Mouse (Mus musculus) hindbrain, embryonic 16.5 days (tissue): Measurements from ENCODE around the gene Efna4. TPM values are rescaled to one million over a fixed set of nuclear protein-coding genes. Genes with fewer than 3 reads are reported as not detected.

Source experiments
- ATAC-seq: fragments of 200-750 bp; cut with Nextera tagmentation; 2 replicates; pipeline ENCODE4 v1.8.0; 2017; ENCODE audit warnings: moderate TSS enrichment, moderate library complexity
- H3K27ac ChIP-seq: fragments of 300-500 bp; sonication (generic); 2 replicates; pipeline ENCODE4 v1.5.1; 2014; ENCODE audit warnings: low read depth, mild to moderate bottlenecking, control low read depth, low read length, moderate library complexity
- H3K27me3 ChIP-seq: fragments of 300-500 bp; sonication (generic); replicated peaks from 2 replicates; pipeline ENCODE4 v1.6.1; 2014; ENCODE audit warnings: low read length; ENCODE audit not compliant: control insufficient read depth, insufficient read depth
- H3K36me3 ChIP-seq: fragments of 300-500 bp; sonication (generic); 2 replicates; pipeline ENCODE4 v1.6.1; 2014; ENCODE audit warnings: mild to moderate bottlenecking, low read length, moderate library complexity, mixed read lengths; ENCODE audit not compliant: control insufficient read depth, insufficient read depth
- H3K4me1 ChIP-seq: fragments of 300-500 bp; sonication (generic); 2 replicates; pipeline ENCODE4 v1.6.1; 2014; ENCODE audit warnings: low read depth, low read length; ENCODE audit not compliant: control insufficient read depth, insufficient read depth
- H3K4me2 ChIP-seq: fragments of 300-500 bp; sonication (generic); 2 replicates; pipeline ENCODE4 v1.6.1; 2014; ENCODE audit warnings: mild to moderate bottlenecking, low read length, control low read depth, moderate library complexity
- H3K4me3 ChIP-seq: fragments of 300-500 bp; sonication (generic); 2 replicates; pipeline ENCODE4 v1.5.1; 2014; ENCODE audit warnings: mild to moderate bottlenecking, low read length, control low read depth, moderate library complexity
- H3K9ac ChIP-seq: fragments of 300-500 bp; sonication (generic); 2 replicates; pipeline ENCODE4 v1.6.1; 2014; ENCODE audit warnings: low read depth, mild to moderate bottlenecking, control low read depth, low read length, moderate library complexity
- H3K9me3 ChIP-seq: fragments of 300-500 bp; sonication (generic); 2 replicates; pipeline ENCODE4 v1.6.1; 2014; ENCODE audit warnings: mild to moderate bottlenecking, low read length, moderate library complexity; ENCODE audit not compliant: control insufficient read depth
- whole genome bisulfite sequencing: fragments of 180-500 bp; shearing (Covaris S2); extraction: QIAGEN DNeasy Blood & Tissue Kit; methylation state at CpG from one replicate; pipeline ENCODE4 v1.1.7; 2014; 5-methylcytosine and 5-hydroxymethylcytosine counted together
- polyA plus RNA-seq: library from polyadenylated mRNA; unstranded; fragments of >200 nt; fragmentation: Nextera tagmentation; extraction: Ambion mirVana; gene quantifications from 2 replicates; pipeline ENCODE4 v1.2.1, GENCODE M21; 2015

Efna4 gene
- polyA plus RNA-seq, 1 experiment from 2014 or later, result 3.9 TPM

- Histone ChIP-seq H3K27ac (no peak overlapping the region), H3K4me1 (no peaks in the 10 kb centered on the region), H3K4me2 (no peak overlapping the region), H3K36me3 (no peaks in the 10 kb centered on the region), H3K4me3 (no peak overlapping the region), H3K27me3 (no peaks in the 10 kb centered on the region), H3K9me3 (no peaks in the 10 kb centered on the region), H3K9ac (no peak overlapping the region; the same call in 1 of the 2 replicates)
- WGBS, result 76% methylated on average over 8 of the region's 8 CpGs
- ATAC-seq, result no peak
These were observed 32.1 kb downstream of the Efna4 start for GRCm38 (mm10) chr3:89305551-89306325.

DNA sequence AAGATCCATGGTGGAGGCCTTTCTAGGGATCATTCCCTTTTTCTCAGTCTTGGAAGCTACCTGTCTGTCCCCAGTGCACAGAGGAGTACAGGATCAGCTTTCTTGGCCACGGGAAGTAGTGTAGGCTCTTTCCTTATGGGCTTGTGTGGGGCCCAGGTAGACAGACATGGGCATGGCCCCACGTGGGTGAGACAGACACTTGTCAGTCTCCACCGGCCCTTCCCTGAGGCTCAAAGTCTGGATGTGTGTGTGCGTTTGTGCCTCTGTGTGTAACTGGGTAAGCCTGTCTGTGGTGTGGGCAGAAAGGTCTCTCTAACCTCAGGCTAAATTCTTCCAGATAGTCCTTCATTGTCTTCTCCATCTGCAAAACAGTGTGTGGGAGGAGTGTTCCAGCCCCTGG, 32.7 kb downstream of the Efna4 start:
- no peaks in the 10 kb centered on the region for H3K9me3 ChIP-seq
- H3K4me1 ChIP-seq, result no peaks in the 10 kb centered on the region
- H3K36me3 ChIP-seq, result no peaks in the 10 kb centered on the region
- WGBS, result 70% methylated on average over 4 of the region's 4 CpGs
- H3K9ac ChIP-seq, result no peak overlapping the region; the same call in 1 of the 2 replicates
- H3K27me3 ChIP-seq, result no peaks in the 10 kb centered on the region
- H3K4me2 ChIP-seq, result no peak overlapping the region
- no peak for ATAC-seq
- H3K4me3 ChIP-seq, result no peak overlapping the region
- H3K27ac ChIP-seq, result no peak overlapping the region

- 65% methylated on average over 6 of the region's 6 CpGs for WGBS
These were observed 33.4 kb downstream of the Efna4 start for GRCm38 (mm10) chr3:89304440-89304839.

GRCm38 (mm10) chr3:89300514-89300913, 37.3 kb downstream of the Efna4 start:
- no peak overlapping the region for H3K9ac ChIP-seq
- no peak overlapping the region for H3K4me2 ChIP-seq
- no peaks in the 10 kb centered on the region for H3K36me3 ChIP-seq
- no peak for ATAC-seq
- H3K4me3 ChIP-seq, result no peak overlapping the region
- 61% methylated on average over 2 of the region's 2 CpGs for WGBS
- 0 out of 2 replicates have a peak, but pooled peaks cover 2% of the 10 kb centered on the region for H3K4me1 ChIP-seq
- no peak overlapping the region for H3K27ac ChIP-seq
- no peaks in the 10 kb centered on the region for H3K9me3 ChIP-seq
- H3K27me3 ChIP-seq, result no peaks in the 10 kb centered on the region; the same call in 1 of the 2 replicates

More at GRCm38 (mm10) chr3:89304440-89304839, 33.4 kb downstream of the Efna4 start:
- Histone ChIP-seq H3K36me3 (no peaks in the 10 kb centered on the region), H3K4me1 (0 out of 2 replicates have a peak, but pooled peaks cover 2% of the 10 kb centered on the region), H3K4me3 (no peak overlapping the region), H3K27ac (no peak overlapping the region), H3K4me2 (no peak overlapping the region), H3K9ac (no peak overlapping the region), H3K9me3 (no peaks in the 10 kb centered on the region), H3K27me3 (no peaks in the 10 kb centered on the region)
- ATAC-seq, result no peak

GRCm38 (mm10) chr3:89300071-89300470, 37.8 kb downstream of the Efna4 start:
- Histone ChIP-seq H3K4me1 (0 out of 2 replicates have a peak, but pooled peaks cover 2% of the 10 kb centered on the region), H3K27me3 (no peaks in the 10 kb centered on the region; the same call in 1 of the 2 replicates), H3K4me3 (no peak overlapping the region), H3K9me3 (no peaks in the 10 kb centered on the region), H3K4me2 (peak overlapping the region; percentile 53), H3K36me3 (no peaks in the 10 kb centered on the region), H3K27ac (no peak overlapping the region), H3K9ac (no peak overlapping the region)
- no peak for ATAC-seq
- WGBS, result 65% methylated on average over 1 of the region's 1 CpGs

GRCm38 (mm10) chr3:89299499-89299898, 38.3 kb downstream of the Efna4 start:
- Histone ChIP-seq H3K9ac (peak overlapping the region; percentile 33; the same call in 1 of the 2 replicates), H3K27me3 (no peaks in the 10 kb centered on the region; the same call in 1 of the 2 replicates), H3K4me1 (0 out of 2 replicates have a peak, but pooled peaks cover 2% of the 10 kb centered on the region), H3K4me3 (peak overlapping the region; percentile 11; the same call in 1 of the 2 replicates), H3K9me3 (no peaks in the 10 kb centered on the region), H3K4me2 (peak overlapping the region; percentile 53), H3K36me3 (no peaks in the 10 kb centered on the region), H3K27ac (no peak overlapping the region)
- WGBS, result 2% methylated on average over 14 of the region's 14 CpGs
- peak; percentile 37; the same call in 1 of the 2 replicates for ATAC-seq

- H3K36me3 ChIP-seq, result no peaks in the 10 kb centered on the region
- no peak overlapping the region for H3K9ac ChIP-seq
- H3K4me2 ChIP-seq, result no peak overlapping the region
- H3K4me1 ChIP-seq, result 0 out of 2 replicates have a peak, but pooled peaks cover 2% of the 10 kb centered on the region
- H3K9me3 ChIP-seq, result no peaks in the 10 kb centered on the region
- no peak overlapping the region for H3K27ac ChIP-seq
- no peaks in the 10 kb centered on the region; the same call in 1 of the 2 replicates for H3K27me3 ChIP-seq
- H3K4me3 ChIP-seq, result no peak overlapping the region
- no peak for ATAC-seq
- 84% methylated on average over 6 of the region's 6 CpGs for WGBS
These were observed 38.9 kb downstream of the Efna4 start for GRCm38 (mm10) chr3:89298908-89299307.

DNA sequence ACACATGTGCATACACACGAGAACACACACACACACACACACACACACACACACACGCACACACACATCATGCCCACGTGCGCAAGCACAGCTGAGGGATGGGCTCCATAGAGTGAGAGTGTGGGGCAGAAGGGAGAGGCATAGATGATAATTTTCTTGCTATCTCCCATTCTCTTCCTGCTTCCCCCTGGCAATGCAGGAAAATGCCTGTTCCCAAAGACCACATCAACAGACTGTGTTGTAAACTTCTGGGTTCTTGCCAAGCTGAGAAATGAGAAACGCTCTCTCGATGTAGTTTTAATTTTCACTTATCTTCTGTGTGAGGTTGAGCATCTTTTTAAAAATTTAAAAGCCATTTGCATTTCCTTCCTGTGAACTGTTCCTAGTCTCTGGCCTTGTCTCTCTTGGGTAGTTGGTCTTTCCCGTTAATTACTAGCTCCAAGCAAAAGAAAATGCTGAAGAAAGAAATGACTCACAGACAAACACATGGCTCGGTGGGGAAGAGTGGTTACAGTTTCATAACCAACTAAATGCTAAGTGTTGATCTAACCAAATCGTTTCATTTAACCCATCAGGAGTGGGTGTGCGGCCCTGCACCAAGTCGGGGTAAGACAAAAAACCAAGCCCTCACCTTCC, 40.9 kb downstream of the Efna4 start:
- ATAC-seq, result no peak
- H3K4me3 ChIP-seq, result no peak overlapping the region
- no peak overlapping the region for H3K9ac ChIP-seq
- no peak overlapping the region for H3K4me2 ChIP-seq
- H3K36me3 ChIP-seq, result no peaks in the 10 kb centered on the region
- WGBS, result 81% methylated on average over 11 of the region's 11 CpGs
- H3K4me1 ChIP-seq, result 0 out of 2 replicates have a peak, but pooled peaks cover 2% of the 10 kb centered on the region
- H3K9me3 ChIP-seq, result no peaks in the 10 kb centered on the region
- no peaks in the 10 kb centered on the region; the same call in 1 of the 2 replicates for H3K27me3 ChIP-seq
- H3K27ac ChIP-seq, result no peak overlapping the region

DNA sequence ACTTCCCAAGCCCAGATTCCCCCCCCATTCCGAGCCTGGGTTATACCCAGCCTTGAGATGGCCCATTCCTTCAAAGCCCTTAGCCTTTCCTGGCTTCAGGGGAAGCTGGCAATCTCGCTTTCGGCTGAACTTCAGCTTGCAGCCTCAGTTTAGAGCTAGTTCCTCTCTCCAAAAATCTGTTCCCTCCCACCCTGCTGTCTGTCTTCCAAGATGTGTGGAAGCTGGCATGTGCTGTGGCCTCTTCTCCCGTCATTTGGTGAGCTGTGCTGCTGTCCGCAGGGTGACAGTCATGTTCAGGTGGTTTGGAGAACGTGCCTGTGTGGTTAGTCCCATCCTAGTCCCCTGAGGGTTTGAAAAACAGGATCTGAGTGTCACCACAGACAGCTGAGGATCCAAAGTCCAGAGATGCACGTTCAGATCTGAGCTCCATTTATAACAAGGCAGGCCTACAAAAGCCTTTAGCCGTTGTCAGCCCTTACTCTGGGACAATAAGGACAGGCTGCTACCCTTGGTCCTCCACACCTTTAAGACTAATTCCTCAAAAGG, 42.1 kb downstream of the Efna4 start:
- Histone ChIP-seq H3K36me3 (no peaks in the 10 kb centered on the region), H3K27ac (no peak overlapping the region), H3K4me2 (no peak overlapping the region), H3K9me3 (no peaks in the 10 kb centered on the region), H3K9ac (no peak overlapping the region), H3K27me3 (no peaks in the 10 kb centered on the region; the same call in 1 of the 2 replicates), H3K4me3 (no peak overlapping the region), H3K4me1 (0 out of 2 replicates have a peak, but pooled peaks cover 2% of the 10 kb centered on the region)
- no peak for ATAC-seq
- WGBS, result 75% methylated on average over 8 of the region's 8 CpGs
